Mouse (Mus musculus) neural tube, embryonic 11.5 days (tissue): ENCODE measurements around the gene Siglech. TPM values are rescaled to one million over a fixed set of nuclear protein-coding genes. Genes with fewer than 3 reads are reported as not detected.
A peak's percentile ranks its signal among the peaks of the same experiment; 100 is the strongest.
"Not testable (repeated sequence)": the region's sequence is repeated elsewhere in the genome, so short reads cannot be mapped to it uniquely, and the experiment has no call there.

Experiments
- ATAC-seq: fragments of 200-750 bp; cut with Nextera tagmentation; 2 replicates; pipeline ENCODE4 v1.8.0; 2017; ENCODE audit warnings: moderate number of reproducible peaks, mild to moderate bottlenecking, moderate TSS enrichment, moderate library complexity; ENCODE audit not compliant: insufficient read depth, low FRiP score, low TSS enrichment
- DNase-seq: peaks from one replicate; pipeline ENCODE4 v3.0.0-alpha.2; 2015; ENCODE audit warnings: low spot score
- H3K27ac ChIP-seq: fragments of 300-500 bp; sonication (generic); 2 replicates; pipeline ENCODE4 v1.5.1; 2014; ENCODE audit warnings: low read depth, mild to moderate bottlenecking, low read length
- H3K27me3 ChIP-seq: fragments of 300-500 bp; sonication (generic); 2 replicates; pipeline ENCODE4 v1.6.1; 2014; ENCODE audit warnings: mild to moderate bottlenecking, low read length, mixed read lengths; ENCODE audit not compliant: control insufficient read depth, insufficient read depth
- H3K36me3 ChIP-seq: fragments of 300-500 bp; sonication (generic); 2 replicates; pipeline ENCODE4 v1.6.1; 2014; ENCODE audit warnings: mild to moderate bottlenecking, low read length, moderate library complexity, mixed read lengths; ENCODE audit not compliant: control insufficient read depth, insufficient read depth
- H3K4me1 ChIP-seq: fragments of 300-500 bp; sonication (generic); 2 replicates; pipeline ENCODE4 v1.6.1; 2014; ENCODE audit warnings: low read length, mixed read lengths; ENCODE audit not compliant: control insufficient read depth, insufficient read depth
- H3K4me2 ChIP-seq: fragments of 300-500 bp; sonication (generic); 2 replicates; pipeline ENCODE4 v1.6.1; 2014; ENCODE audit warnings: low read depth, mild to moderate bottlenecking, moderate library complexity
- H3K4me3 ChIP-seq: fragments of 300-500 bp; sonication (generic); 2 replicates; pipeline ENCODE4 v1.5.1; 2014; ENCODE audit warnings: low read depth, low read length
- H3K9ac ChIP-seq: fragments of 300-500 bp; sonication (generic); 2 replicates; pipeline ENCODE4 v1.6.1; 2014; ENCODE audit warnings: mild to moderate bottlenecking, low read length
- H3K9me3 ChIP-seq: fragments of 300-500 bp; sonication (generic); 2 replicates; pipeline ENCODE4 v1.6.1; 2016; ENCODE audit warnings: low read length; ENCODE audit not compliant: control insufficient read depth
- WGBS: fragments of 180-500 bp; shearing (Covaris S2); extraction: QIAGEN DNeasy Blood & Tissue Kit; methylation state at CpG from one replicate; pipeline ENCODE4 v1.1.7; 2014; 5-methylcytosine and 5-hydroxymethylcytosine counted together
- polyA plus RNA-seq: library from polyadenylated mRNA; unstranded; fragments of >200 nt; fragmentation: Nextera tagmentation; extraction: Ambion mirVana; gene quantifications from 2 replicates; pipeline ENCODE4 v1.2.1, GENCODE M21; 2014

Siglech gene
- polyA plus RNA-seq, 1 experiment from 2014 or later = 0.89 TPM

GRCm38 (mm10) chr7:55759346-55759745, 8.6 kb upstream of the Siglech start:
- Histone ChIP-seq H3K9me3 (no peaks in the 10 kb centered on the region), H3K4me2 (no peak overlapping the region), H3K9ac (no peak overlapping the region), H3K36me3 (no peaks in the 10 kb centered on the region), H3K27ac (no peak overlapping the region), H3K27me3 (no peaks in the 10 kb centered on the region), H3K4me1 (no peaks in the 10 kb centered on the region), H3K4me3 (no peak overlapping the region)
- ATAC-seq (no peak), DNase-seq (no peak)
- WGBS = 73% methylated on average over 3 of the region's 3 CpGs

GRCm38 (mm10) chr7:55780011-55780410, 12.0 kb downstream of the Siglech start:
- no peaks in the 10 kb centered on the region for H3K27me3 ChIP-seq
- H3K9ac ChIP-seq = no peak overlapping the region
- H3K4me2 ChIP-seq = no peak overlapping the region
- no peak overlapping the region for H3K4me3 ChIP-seq
- H3K4me1 ChIP-seq = no peaks in the 10 kb centered on the region
- DNase-seq = no peak
- ATAC-seq = no peak
- no peaks in the 10 kb centered on the region for H3K36me3 ChIP-seq
- no peaks in the 10 kb centered on the region for H3K9me3 ChIP-seq
- WGBS = 70% methylated on average over 4 of the region's 4 CpGs
- no peak overlapping the region for H3K27ac ChIP-seq

GRCm38 (mm10) chr7:55782493-55782892, 14.5 kb downstream of the Siglech start:
- Histone ChIP-seq H3K27me3 (no peaks in the 10 kb centered on the region), H3K36me3 (no peaks in the 10 kb centered on the region), H3K27ac (no peak overlapping the region), H3K4me3 (no peak overlapping the region), H3K9me3 (no peaks in the 10 kb centered on the region), H3K9ac (no peak overlapping the region), H3K4me2 (no peak overlapping the region), H3K4me1 (no peaks in the 10 kb centered on the region)
- 45% methylated on average over 3 of the region's 3 CpGs for WGBS
- DNase-seq = no peak
- no peak for ATAC-seq

DNA sequence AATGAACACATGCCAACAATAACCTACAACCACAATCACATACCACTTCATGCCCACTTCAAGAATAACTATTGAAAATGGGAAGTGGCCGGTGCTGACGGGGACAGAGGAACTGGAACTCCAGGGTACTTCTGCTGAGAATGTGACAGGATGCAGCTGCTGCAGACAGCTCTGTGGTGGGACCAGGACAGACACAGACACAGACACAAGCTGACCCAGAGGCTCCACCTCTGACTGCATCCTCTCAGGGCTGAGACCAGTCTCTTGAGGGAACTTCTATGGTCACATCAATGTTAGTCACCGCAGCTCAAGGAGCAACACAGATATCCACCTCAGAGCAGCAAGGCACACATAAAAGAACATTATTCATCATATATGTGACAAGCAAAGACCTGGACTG, 16.6 kb downstream of the Siglech start:
- no peaks in the 10 kb centered on the region for H3K4me1 ChIP-seq
- H3K4me3 ChIP-seq = no peak overlapping the region
- WGBS = 89% methylated on average over 3 of the region's 3 CpGs
- no peaks in the 10 kb centered on the region for H3K36me3 ChIP-seq
- no peak overlapping the region for H3K9ac ChIP-seq
- H3K4me2 ChIP-seq = no peak overlapping the region
- H3K9me3 ChIP-seq = no peaks in the 10 kb centered on the region
- DNase-seq (no peak), ATAC-seq (no peak)
- no peaks in the 10 kb centered on the region for H3K27me3 ChIP-seq
- no peak overlapping the region for H3K27ac ChIP-seq

DNA sequence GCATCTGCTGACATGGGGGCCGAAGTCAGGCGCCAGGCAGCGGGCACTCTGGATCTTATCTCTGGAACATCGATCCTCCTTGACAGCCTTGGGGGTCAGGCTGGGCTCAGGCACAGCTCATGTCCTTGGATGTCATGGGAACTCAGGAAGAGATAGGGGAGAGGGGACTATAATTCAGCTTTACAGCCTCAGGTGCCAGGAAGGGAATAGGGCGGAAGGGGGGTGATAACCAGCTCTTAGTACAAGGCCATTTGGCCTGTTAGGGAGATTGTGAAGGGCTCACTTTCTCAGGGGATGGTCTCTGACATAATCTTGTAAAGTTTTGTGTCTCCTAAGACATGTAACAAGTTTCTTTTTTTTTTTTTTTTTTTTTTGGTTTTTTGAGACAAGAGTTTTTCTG, 22.6 kb downstream of the Siglech start:
- H3K36me3 ChIP-seq, H3K4me1 ChIP-seq, DNase-seq, H3K9ac ChIP-seq, H3K9me3 ChIP-seq, H3K27me3 ChIP-seq, ATAC-seq, H3K4me3 ChIP-seq, H3K4me2 ChIP-seq, H3K27ac ChIP-seq: not testable (repeated sequence)
- 75% methylated on average over 5 of the region's 5 CpGs for WGBS

GRCm38 (mm10) chr7:55792280-55792679, 24.3 kb downstream of the Siglech start:
- no peak for ATAC-seq
- Histone ChIP-seq H3K9ac (no peak overlapping the region), H3K4me3 (no peak overlapping the region), H3K27me3 (no peaks in the 10 kb centered on the region), H3K9me3 (no peaks in the 10 kb centered on the region), H3K4me1 (peaks cover 4% of the 10 kb centered on the region; the same call in 1 of the 2 replicates), H3K4me2 (no peak overlapping the region), H3K27ac (no peak overlapping the region), H3K36me3 (peaks cover 7% of the 10 kb centered on the region)
- WGBS = 80% methylated on average over 3 of the region's 3 CpGs
- no peak for DNase-seq

- DNase-seq (no peak), ATAC-seq (peak; percentile 29)
- H3K4me2 ChIP-seq = peak overlapping the region; percentile 67
- H3K9me3 ChIP-seq = no peaks in the 10 kb centered on the region
- peaks cover 7% of the 10 kb centered on the region for H3K36me3 ChIP-seq
- no peak overlapping the region for H3K27ac ChIP-seq
- no peaks in the 10 kb centered on the region for H3K27me3 ChIP-seq
- 40% methylated on average over 13 of the region's 13 CpGs for WGBS
- H3K9ac ChIP-seq = peak overlapping the region; percentile 94
- H3K4me3 ChIP-seq = peak overlapping the region; percentile 77
- peaks cover 4% of the 10 kb centered on the region; the same call in 1 of the 2 replicates for H3K4me1 ChIP-seq
These were observed 25.4 kb downstream of the Siglech start for GRCm38 (mm10) chr7:55793236-55793951.

GRCm38 (mm10) chr7:55793952-55794603, 26.1 kb downstream of the Siglech start, which contains the start of gene Tubgcp5:
TSS of gene Tubgcp5 (plus strand) at chr7:55794154.
- Histone ChIP-seq H3K9me3 (no peaks in the 10 kb centered on the region), H3K4me3 (peak within 1 kb of the TSS; percentile 77), H3K27me3 (no peaks in the 10 kb centered on the region), H3K4me1 (peaks cover 4% of the 10 kb centered on the region; the same call in 1 of the 2 replicates), H3K4me2 (peak within 1 kb of the TSS; percentile 67), H3K9ac (peak within 1 kb of the TSS; percentile 94), H3K27ac (0 out of 2 replicates have a peak within 1 kb of the TSS, but pooled peaks have one; percentile 34), H3K36me3 (peaks cover 7% of the 10 kb centered on the region)
- ATAC-seq (peak; percentile 99), DNase-seq (peak; percentile 98)
- WGBS = under 1% methylated on average over 51 of the region's 51 CpGs

DNA sequence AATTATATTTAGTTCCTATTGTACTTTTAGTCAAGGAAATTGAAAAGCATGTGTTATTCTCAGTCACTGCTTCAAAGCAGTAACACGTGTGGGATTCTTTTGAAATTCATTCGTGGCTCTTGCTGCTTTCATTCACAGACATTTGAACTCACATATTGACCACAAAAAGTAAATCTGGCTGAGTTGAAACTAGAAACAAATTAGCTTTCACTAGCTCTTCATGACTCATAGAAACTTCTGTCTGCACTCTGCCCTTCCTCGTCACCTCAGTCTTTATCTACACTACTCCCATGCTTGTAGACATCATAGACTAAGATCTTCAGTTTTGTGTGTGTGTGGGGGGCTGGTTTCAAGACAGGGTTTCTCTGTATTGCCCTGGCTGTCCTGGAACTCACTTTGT, 32.0 kb downstream of the Siglech start:
- H3K9me3 ChIP-seq = no peaks in the 10 kb centered on the region
- no peak overlapping the region for H3K9ac ChIP-seq
- peaks cover 2% of the 10 kb centered on the region; the same call in 1 of the 2 replicates for H3K4me1 ChIP-seq
- DNase-seq (no peak), ATAC-seq (no peak)
- WGBS = 92% methylated on average over 3 of the region's 3 CpGs
- H3K27ac ChIP-seq = no peak overlapping the region
- no peak overlapping the region for H3K4me3 ChIP-seq
- H3K4me2 ChIP-seq = no peak overlapping the region
- peaks cover 9% of the 10 kb centered on the region for H3K36me3 ChIP-seq
- no peaks in the 10 kb centered on the region for H3K27me3 ChIP-seq
